Mouse (Mus musculus) kidney, embryonic 14.5 days (tissue): Measurements from ENCODE around the gene Ptger1. TPM values are rescaled to one million over a fixed set of nuclear protein-coding genes. Genes with fewer than 3 reads are reported as not detected.

Experiments
- ATAC-seq: fragments of 200-750 bp; cut with Nextera tagmentation; 2 replicates; pipeline ENCODE4 v1.8.0; 2017; ENCODE audit warnings: moderate number of reproducible peaks, mild to moderate bottlenecking, moderate TSS enrichment, moderate library complexity; ENCODE audit not compliant: low FRiP score, low TSS enrichment
- H3K27ac ChIP-seq: fragments of 300-500 bp; sonication (generic); 2 replicates; pipeline ENCODE4 v1.5.1; 2014; ENCODE audit warnings: low read depth, mild to moderate bottlenecking, low read length, moderate library complexity, mixed read lengths
- H3K27me3 ChIP-seq: fragments of 300-500 bp; sonication (generic); 2 replicates; pipeline ENCODE4 v1.6.1; 2014; ENCODE audit warnings: mild to moderate bottlenecking, low read length; ENCODE audit not compliant: control insufficient read depth, insufficient read depth
- H3K36me3 ChIP-seq: fragments of 300-500 bp; sonication (generic); 2 replicates; pipeline ENCODE4 v1.6.1; 2014; ENCODE audit warnings: low read length, mixed read lengths; ENCODE audit not compliant: control insufficient read depth, insufficient read depth
- H3K4me1 ChIP-seq: fragments of 300-500 bp; sonication (generic); 2 replicates; pipeline ENCODE4 v1.6.1; 2014; ENCODE audit warnings: low read length, mixed read lengths; ENCODE audit not compliant: control insufficient read depth, insufficient read depth
- H3K4me2 ChIP-seq: fragments of 300-500 bp; sonication (generic); replicated peaks from 2 replicates; pipeline ENCODE4 v1.6.1; 2014; ENCODE audit warnings: low read depth, mild to moderate bottlenecking, low read length
- H3K4me3 ChIP-seq: fragments of 300-500 bp; sonication (generic); 2 replicates; pipeline ENCODE4 v1.5.1; 2014; ENCODE audit warnings: mild to moderate bottlenecking, low read length
- H3K9ac ChIP-seq: fragments of 300-500 bp; sonication (generic); 2 replicates; pipeline ENCODE4 v1.6.1; 2014; ENCODE audit warnings: low read depth, mild to moderate bottlenecking, low read length, moderate library complexity
- H3K9me3 ChIP-seq: fragments of 300-500 bp; sonication (generic); 2 replicates; pipeline ENCODE4 v1.6.1; 2016; ENCODE audit warnings: low read length; ENCODE audit not compliant: control insufficient read depth
- WGBS: fragments of 180-500 bp; shearing (Covaris S2); extraction: QIAGEN DNeasy Blood & Tissue Kit; methylation state at CpG from one replicate; pipeline ENCODE4 v1.1.7; 2014; 5-methylcytosine and 5-hydroxymethylcytosine counted together
- polyA plus RNA-seq: library from polyadenylated mRNA; unstranded; fragments of >200 nt; fragmentation: Nextera tagmentation; extraction: Ambion mirVana; gene quantifications from 2 replicates; pipeline ENCODE4 v1.2.1, GENCODE M21; 2014

The Ptger1 gene
- polyA plus RNA-seq, 1 experiment from 2014 or later: 0.97 TPM

- WGBS: 86% methylated on average over 6 of the region's 6 CpGs
- no peak overlapping the region for H3K4me3 ChIP-seq
- H3K27ac ChIP-seq: no peak overlapping the region
- no peaks in the 10 kb centered on the region for H3K36me3 ChIP-seq
- no peak for ATAC-seq
- H3K9ac ChIP-seq: no peak overlapping the region
- no peaks in the 10 kb centered on the region for H3K27me3 ChIP-seq
- H3K4me1 ChIP-seq: no peaks in the 10 kb centered on the region
- no peak overlapping the region for H3K4me2 ChIP-seq
- no peaks in the 10 kb centered on the region for H3K9me3 ChIP-seq
Measured at GRCm38 (mm10) chr8:83625676-83626299, 40.7 kb upstream of the Ptger1 start.

- no peak overlapping the region for H3K4me2 ChIP-seq
- H3K27ac ChIP-seq: no peak overlapping the region
- H3K27me3 ChIP-seq: no peaks in the 10 kb centered on the region
- peaks cover 5% of the 10 kb centered on the region for H3K9me3 ChIP-seq
- H3K4me1 ChIP-seq: no peaks in the 10 kb centered on the region
- 81% methylated on average over 7 of the region's 7 CpGs for WGBS
- no peak overlapping the region for H3K4me3 ChIP-seq
- no peaks in the 10 kb centered on the region for H3K36me3 ChIP-seq
- H3K9ac ChIP-seq: no peak overlapping the region
- no peak for ATAC-seq
Measured at GRCm38 (mm10) chr8:83632083-83632707, 34.3 kb upstream of the Ptger1 start.

- Histone ChIP-seq H3K4me1 (no peaks in the 10 kb centered on the region), H3K27ac (no peak overlapping the region), H3K9ac (no peak overlapping the region), H3K4me2 (no peak overlapping the region), H3K27me3 (no peaks in the 10 kb centered on the region), H3K4me3 (no peak overlapping the region), H3K36me3 (no peaks in the 10 kb centered on the region), H3K9me3 (peaks cover 5% of the 10 kb centered on the region)
- WGBS: 79% methylated on average over 4 of the region's 4 CpGs
- ATAC-seq: no peak
Measured at GRCm38 (mm10) chr8:83638856-83639255, 27.6 kb upstream of the Ptger1 start.

- Histone ChIP-seq H3K9me3 (peaks cover 5% of the 10 kb centered on the region), H3K36me3 (no peaks in the 10 kb centered on the region), H3K27me3 (no peaks in the 10 kb centered on the region), H3K9ac (no peak overlapping the region), H3K4me1 (no peaks in the 10 kb centered on the region), H3K4me2 (no peak overlapping the region), H3K27ac (no peak overlapping the region), H3K4me3 (no peak overlapping the region)
- WGBS: 79% methylated on average over 5 of the region's 5 CpGs
- ATAC-seq: no peak
Measured at GRCm38 (mm10) chr8:83639649-83640048, 26.8 kb upstream of the Ptger1 start.

GRCm38 (mm10) chr8:83647511-83647910, 19.0 kb upstream of the Ptger1 start:
- no peak for ATAC-seq
- no peak overlapping the region for H3K9ac ChIP-seq
- no peaks in the 10 kb centered on the region for H3K36me3 ChIP-seq
- no peak overlapping the region for H3K4me2 ChIP-seq
- no peaks in the 10 kb centered on the region for H3K27me3 ChIP-seq
- H3K27ac ChIP-seq: no peak overlapping the region
- H3K4me3 ChIP-seq: no peak overlapping the region
- no peaks in the 10 kb centered on the region for H3K4me1 ChIP-seq
- peaks cover 6% of the 10 kb centered on the region; the same call in 1 of the 2 replicates for H3K9me3 ChIP-seq
- WGBS: 93% methylated on average over 11 of the region's 11 CpGs

- H3K9me3 ChIP-seq: peaks cover 6% of the 10 kb centered on the region; the same call in 1 of the 2 replicates
- no peak overlapping the region for H3K4me3 ChIP-seq
- H3K27ac ChIP-seq: no peak overlapping the region
- no peak overlapping the region for H3K9ac ChIP-seq
- 96% methylated on average over 4 of the region's 4 CpGs for WGBS
- H3K4me2 ChIP-seq: no peak overlapping the region
- no peaks in the 10 kb centered on the region for H3K4me1 ChIP-seq
- H3K36me3 ChIP-seq: no peaks in the 10 kb centered on the region
- ATAC-seq: no peak
- H3K27me3 ChIP-seq: no peaks in the 10 kb centered on the region
Measured at GRCm38 (mm10) chr8:83648031-83648430, 18.4 kb upstream of the Ptger1 start.

GRCm38 (mm10) chr8:83649699-83650098, 16.8 kb upstream of the Ptger1 start:
- Histone ChIP-seq H3K4me2 (no peak overlapping the region), H3K9me3 (peaks cover 6% of the 10 kb centered on the region; the same call in 1 of the 2 replicates), H3K4me1 (peaks cover 9% of the 10 kb centered on the region), H3K27me3 (no peaks in the 10 kb centered on the region), H3K36me3 (no peaks in the 10 kb centered on the region), H3K9ac (no peak overlapping the region), H3K4me3 (no peak overlapping the region), H3K27ac (no peak overlapping the region)
- no peak for ATAC-seq
- 90% methylated on average over 6 of the region's 6 CpGs for WGBS

- H3K4me1 ChIP-seq: peaks cover 11% of the 10 kb centered on the region
- H3K4me3 ChIP-seq: peak within 1 kb of the TSS; percentile 88
- H3K27me3 ChIP-seq: no peaks in the 10 kb centered on the region
- H3K4me2 ChIP-seq: peak within 1 kb of the TSS; percentile 82
- peak; percentile 97 for ATAC-seq
- WGBS: 5% methylated on average over 45 of the region's 50 CpGs
- peaks cover 4% of the 10 kb centered on the region; the same call in 1 of the 2 replicates for H3K36me3 ChIP-seq
- H3K9me3 ChIP-seq: peaks cover 6% of the 10 kb centered on the region; the same call in 1 of the 2 replicates
- peak within 1 kb of the TSS; percentile 80 for H3K27ac ChIP-seq
- peak within 1 kb of the TSS; percentile 86 for H3K9ac ChIP-seq
Measured at GRCm38 (mm10) chr8:83652030-83652743, 14.3 kb upstream of the Ptger1 start, which contains the start of gene Gipc1. TSS of gene Gipc1 (plus strand) at chr8:83652677.
